ENCODE assay signal across 8 mouse cellular contexts in genomic region chr6:87040971-87041370, GRCm38 (mm10). TPM values are rescaled to one million over a fixed set of nuclear protein-coding genes. Genes with fewer than 3 reads are reported as not detected.
DNase-seq lines count a peak whose midpoint lies in the region; ATAC-seq and TF ChIP-seq lines count a peak whose summit lies in the region.
"Had no signal": no experiment of that assay in that cellular context is flagged by ENCODE, and none has a peak within 500 bp of the region (broad histone marks: within the 10 kb centered on the region; RNA-seq: fewer than 3 reads in every experiment).

No protein-coding gene starts in this region.

- no peak overlapping the region for H3K4me3 ChIP-seq in left cerebral cortex, adult 2 months
- H3K4me3 ChIP-seq in hindbrain, embryonic 13.5 days: no peak overlapping the region
- H3K4me3 ChIP-seq in stomach, embryonic 15.5 days (replicated peaks): no peak overlapping the region
- H3K4me3 ChIP-seq in forebrain, postnatal 0 days (ENCODE audit: low read depth, low read length): no peak overlapping the region

- H3K9ac ChIP-seq in hindbrain, embryonic 13.5 days: no peak overlapping the region
- H3K9ac ChIP-seq in stomach, embryonic 15.5 days: no peak overlapping the region
- H3K9ac ChIP-seq in forebrain, postnatal 0 days: no peak overlapping the region
- H3K9ac ChIP-seq: liver, embryonic 14.5 days had no signal

- WGBS in hindbrain, embryonic 13.5 days: 88% methylated on average over 4 of the region's 4 CpGs
- WGBS in stomach, embryonic 15.5 days: 67% methylated on average over 4 of the region's 4 CpGs
- WGBS in forebrain, postnatal 0 days: 71% methylated on average over 4 of the region's 4 CpGs

- no peak for TF ChIP-seq CTCF in left cerebral cortex, adult 2 months (IDR thresholded peaks at IDR 0.05)
- TF ChIP-seq CTCF in forebrain, postnatal 0 days (IDR thresholded peaks at IDR 0.05; ENCODE audit: low read depth): no peak

- no peak for DNase-seq in left cerebral cortex, adult 2 months (ENCODE audit: extremely low spot score in 1 of 2, low spot score in 2 of 2)
- DNase-seq in left cerebral cortex, postnatal 36 days (ENCODE audit: low spot score in 2 of 2): no peak
- DNase-seq in adrenal gland, adult 8-10 months: peak; percentile 39
- DNase-seq in forebrain, postnatal 0 days: no peak
- no peak for DNase-seq in spleen, adult 12 weeks (ENCODE audit: low spot score)

- no peaks in the 10 kb centered on the region for H3K27me3 ChIP-seq in hindbrain, embryonic 13.5 days
- no peaks in the 10 kb centered on the region for H3K27me3 ChIP-seq in stomach, embryonic 15.5 days (replicated peaks)
- H3K27me3 ChIP-seq in forebrain, postnatal 0 days (ENCODE audit: insufficient read depth, low read length): no peaks in the 10 kb centered on the region

- ATAC-seq in hindbrain, embryonic 13.5 days (ENCODE audit: low FRiP score): no peak
- no peak for ATAC-seq in stomach, embryonic 15.5 days (ENCODE audit: insufficient read depth, low FRiP score, low read depth)
- ATAC-seq in forebrain, postnatal 0 days: no peak

- peaks cover 3% of the 10 kb centered on the region; the same call in 1 of the 2 replicates for H3K9me3 ChIP-seq in hindbrain, embryonic 13.5 days
- no peaks in the 10 kb centered on the region for H3K9me3 ChIP-seq in stomach, embryonic 15.5 days
- H3K9me3 ChIP-seq in forebrain, postnatal 0 days (ENCODE audit: low read length): no peaks in the 10 kb centered on the region

- H3K4me2 ChIP-seq in hindbrain, embryonic 13.5 days: no peak overlapping the region
- 0 out of 2 replicates have a peak overlapping the region, but pooled peaks have one; percentile 9 for H3K4me2 ChIP-seq in stomach, embryonic 15.5 days
- no peak overlapping the region for H3K4me2 ChIP-seq in forebrain, postnatal 0 days (ENCODE audit: low read depth)

- H3K27ac ChIP-seq in left cerebral cortex, adult 2 months: peak overlapping the region; percentile 62
- H3K27ac ChIP-seq in hindbrain, embryonic 13.5 days: peak overlapping the region; percentile 56
- peak overlapping the region; percentile 100 for H3K27ac ChIP-seq in stomach, embryonic 15.5 days
- no peak overlapping the region for H3K27ac ChIP-seq in forebrain, postnatal 0 days (ENCODE audit: low read depth, low read length)
- H3K27ac ChIP-seq: liver, embryonic 14.5 days had no signal

- H3K36me3 ChIP-seq in hindbrain, embryonic 13.5 days: no peaks in the 10 kb centered on the region
- no peaks in the 10 kb centered on the region for H3K36me3 ChIP-seq in stomach, embryonic 15.5 days
- no peaks in the 10 kb centered on the region for H3K36me3 ChIP-seq in forebrain, postnatal 0 days (ENCODE audit: insufficient read depth)

- peaks cover 24% of the 10 kb centered on the region for H3K4me1 ChIP-seq in hindbrain, embryonic 13.5 days (replicated peaks)
- H3K4me1 ChIP-seq in stomach, embryonic 15.5 days: peaks cover 7% of the 10 kb centered on the region
- peaks cover 15% of the 10 kb centered on the region; the same call in 1 of the 2 replicates for H3K4me1 ChIP-seq in forebrain, postnatal 0 days (ENCODE audit: insufficient read depth)

- intact Hi-C loops in left cerebral cortex, adult 2 months (cut with DNase I): no loop called here
- intact Hi-C loops in left cerebral cortex, postnatal 36 days (cut with DNase I): no loop called here

RNA-seq across cellular contexts. Expression of gene Gfpt1, which starts 1.7 kb away (rescaled TPM):
- total RNA-seq in left cerebral cortex, adult 2 months (2021): 10 to 100 TPM; 51.5 to 56.0 TPM
- 10 to 100 TPM; 48.1 to 52.9 TPM for total RNA-seq in left cerebral cortex, postnatal 36 days (2021)
- 10 to 100 TPM; 53.2 to 62.5 (median 55.0) TPM for total RNA-seq in adrenal gland, adult 8-10 months (2022)
- polyA plus RNA-seq in hindbrain, embryonic 13.5 days (2015; fragmentation: Nextera tagmentation; extraction: Ambion mirVana): 19.0 and 22.5 TPM in 2 replicates
- polyA plus RNA-seq in stomach, embryonic 15.5 days (2015; fragmentation: Nextera tagmentation; extraction: Ambion mirVana): 24.8 and 27.8 TPM in 2 replicates
- 34.0 and 43.0 TPM in 2 replicates for total RNA-seq in forebrain, postnatal 0 days (2014; rRNA removed)
- 12.5 and 16.5 TPM in 2 replicates for polyA plus RNA-seq in forebrain, postnatal 0 days (2015; fragmentation: Nextera tagmentation; extraction: Ambion mirVana)

RNA-seq across cellular contexts. Expression of gene Nfu1, which starts 31.9 kb away (rescaled TPM):
- 10 to 100 TPM; 56.0 to 57.2 TPM for total RNA-seq in left cerebral cortex, adult 2 months (2021)
- 10 to 100 TPM; 57.6 to 57.9 TPM for total RNA-seq in left cerebral cortex, postnatal 36 days (2021)
- total RNA-seq in adrenal gland, adult 8-10 months (2022): 10 to 100 TPM; 75.6 to 95.8 (median 82.6) TPM
- 126 and 130 TPM in 2 replicates for polyA plus RNA-seq in hindbrain, embryonic 13.5 days (2015; fragmentation: Nextera tagmentation; extraction: Ambion mirVana)
- polyA plus RNA-seq in stomach, embryonic 15.5 days (2015; fragmentation: Nextera tagmentation; extraction: Ambion mirVana): 93.0 and 97.9 TPM in 2 replicates
- 167 and 362 TPM in 2 replicates for total RNA-seq in forebrain, postnatal 0 days (2014; rRNA removed)
- polyA plus RNA-seq in forebrain, postnatal 0 days (2015; fragmentation: Nextera tagmentation; extraction: Ambion mirVana): 146 and 152 TPM in 2 replicates
